Mouse (Mus musculus) inflammation-experienced regulatory T-cells, adult 6 months (primary cell): Measurements from ENCODE around the gene Slc6a16. TPM values are rescaled to one million over a fixed set of nuclear protein-coding genes. Genes with fewer than 3 reads are reported as not detected.
"Not testable (repeated sequence)": the region's sequence is repeated elsewhere in the genome, so short reads cannot be mapped to it uniquely, and the experiment has no call there.

Experiments
- ATAC-seq: one replicate; pipeline ENCODE4 v1.8.0; 2017
- polyA plus RNA-seq, 3 experiments: library from polyadenylated mRNA; unstranded; fragments of 100-300 nt; shearing (Covaris generic); gene quantifications; one replicate each; pipeline ENCODE4 v1.2.1; 2017

Gene Slc6a16
- polyA plus RNA-seq, 3 experiments from 2014 or later, result not detected

DNA sequence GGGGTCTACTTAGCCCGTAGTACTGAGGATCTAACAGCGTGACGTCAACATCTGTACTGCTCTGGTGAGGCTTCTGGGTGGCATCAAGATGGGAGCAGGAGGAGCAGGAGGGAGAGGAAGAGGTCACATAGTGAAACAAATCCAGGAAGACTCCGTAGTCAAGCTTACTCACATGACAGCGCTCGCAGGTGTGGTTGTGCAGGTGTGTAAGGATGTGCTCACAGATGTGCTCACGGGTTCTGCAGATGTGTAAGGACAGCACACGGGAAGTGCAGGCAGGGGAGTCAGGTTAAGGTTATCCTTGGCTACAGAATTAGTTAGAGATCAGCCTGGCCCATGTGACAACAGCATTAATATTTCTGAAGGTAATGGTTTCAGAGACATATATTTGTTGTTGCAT is 12.9 kb downstream of the Slc6a16 start:
- no peak for ATAC-seq

DNA sequence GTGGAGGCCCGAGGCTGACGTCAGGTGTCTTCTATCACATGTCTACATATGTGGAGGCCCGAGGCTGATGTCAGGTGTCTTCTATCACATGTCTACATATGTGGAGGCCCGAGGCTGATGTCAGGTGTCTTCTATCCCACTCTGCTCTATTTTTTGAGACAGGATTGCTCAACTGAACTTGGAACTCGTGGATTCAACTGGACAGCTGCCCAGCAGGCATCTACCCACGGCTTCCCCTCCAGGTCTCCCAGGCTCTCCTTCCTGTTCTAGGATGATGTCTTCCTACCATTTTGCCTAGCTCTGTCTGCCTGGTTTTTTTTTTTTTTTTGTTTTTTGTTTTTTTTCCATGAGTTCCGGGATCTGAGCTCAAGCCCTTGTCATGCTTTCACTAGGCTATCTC is 14.9 kb downstream of the Slc6a16 start:
- ATAC-seq, result not testable (repeated sequence)

DNA sequence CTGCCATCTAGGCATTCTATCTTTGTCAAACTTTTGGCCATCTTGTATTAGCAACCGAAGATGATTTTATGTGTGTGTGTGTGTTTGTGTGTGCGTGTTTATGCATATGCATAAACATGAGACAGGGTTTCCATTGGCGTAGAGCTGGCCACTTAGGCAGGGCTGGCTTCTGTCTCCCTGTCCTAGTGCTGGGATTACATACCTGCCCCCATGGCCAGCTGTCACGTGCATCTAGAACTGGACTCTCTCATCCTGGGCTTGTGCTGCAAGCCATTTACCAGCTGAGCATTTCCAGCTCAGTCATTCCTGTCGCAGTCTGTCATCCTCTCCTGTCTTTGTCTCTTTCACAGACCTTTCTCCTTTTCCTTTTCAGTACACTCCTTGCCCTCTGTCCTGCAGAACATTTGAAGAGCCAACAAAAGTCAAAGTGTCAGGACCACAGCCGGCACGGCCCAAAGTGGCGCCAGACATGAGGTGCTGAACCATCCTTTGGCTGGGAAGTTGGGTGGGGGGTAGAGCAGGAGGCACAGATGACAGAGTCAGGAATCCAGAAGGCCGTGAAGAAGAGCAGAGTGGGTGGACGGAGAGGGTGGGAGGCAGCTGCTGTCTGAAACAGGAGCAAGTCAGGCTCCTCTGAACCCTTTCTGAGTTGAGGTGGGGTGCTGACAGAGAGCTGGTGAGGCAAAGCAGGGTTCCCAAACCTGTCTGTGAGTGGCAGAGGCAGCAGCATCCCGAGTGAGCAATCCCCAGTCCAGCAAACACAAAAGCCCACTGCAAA is 16.4 kb downstream of the Slc6a16 start:
- ATAC-seq, result no peak

DNA sequence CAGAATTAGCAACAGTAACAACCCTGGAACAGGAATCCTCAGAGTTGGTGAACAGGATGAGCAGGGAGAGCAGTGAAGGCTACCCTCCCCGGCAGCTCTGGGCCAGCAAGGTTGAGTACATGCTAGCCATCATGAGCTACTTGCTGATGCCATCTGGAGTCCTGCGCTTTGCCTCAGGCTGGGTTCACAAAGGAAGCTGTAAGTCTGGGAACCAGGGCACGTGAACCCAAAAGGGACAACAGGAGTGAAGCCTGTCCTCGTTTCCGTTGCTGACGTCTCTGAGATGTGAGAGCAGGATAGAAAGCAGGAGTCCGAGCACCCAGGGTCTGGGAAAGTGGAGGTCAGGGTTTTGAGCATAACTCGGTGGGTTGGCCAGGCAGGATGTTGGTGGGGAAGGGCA is 18.4 kb downstream of the Slc6a16 start:
- no peak for ATAC-seq

DNA sequence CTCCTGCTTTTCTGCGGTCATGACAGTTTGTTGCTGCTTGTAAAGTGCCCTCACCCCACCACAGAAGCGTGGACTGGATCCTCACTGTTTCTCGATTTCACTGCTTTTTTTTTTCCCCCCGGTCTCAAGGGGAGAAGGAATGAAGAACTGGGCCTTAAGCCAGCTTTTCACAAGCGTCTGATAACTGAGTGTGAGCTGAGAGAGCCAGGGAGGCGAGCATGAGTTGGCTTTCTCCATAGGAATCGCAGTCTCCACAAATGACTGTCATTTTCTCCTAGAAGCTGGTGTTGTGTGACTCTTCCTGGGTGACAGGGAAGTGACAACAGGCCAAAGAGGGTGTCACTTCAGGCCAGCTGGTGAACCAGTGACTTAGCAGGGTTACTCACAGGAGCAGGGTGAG is 21.4 kb downstream of the Slc6a16 start:
- ATAC-seq, result no peak

DNA sequence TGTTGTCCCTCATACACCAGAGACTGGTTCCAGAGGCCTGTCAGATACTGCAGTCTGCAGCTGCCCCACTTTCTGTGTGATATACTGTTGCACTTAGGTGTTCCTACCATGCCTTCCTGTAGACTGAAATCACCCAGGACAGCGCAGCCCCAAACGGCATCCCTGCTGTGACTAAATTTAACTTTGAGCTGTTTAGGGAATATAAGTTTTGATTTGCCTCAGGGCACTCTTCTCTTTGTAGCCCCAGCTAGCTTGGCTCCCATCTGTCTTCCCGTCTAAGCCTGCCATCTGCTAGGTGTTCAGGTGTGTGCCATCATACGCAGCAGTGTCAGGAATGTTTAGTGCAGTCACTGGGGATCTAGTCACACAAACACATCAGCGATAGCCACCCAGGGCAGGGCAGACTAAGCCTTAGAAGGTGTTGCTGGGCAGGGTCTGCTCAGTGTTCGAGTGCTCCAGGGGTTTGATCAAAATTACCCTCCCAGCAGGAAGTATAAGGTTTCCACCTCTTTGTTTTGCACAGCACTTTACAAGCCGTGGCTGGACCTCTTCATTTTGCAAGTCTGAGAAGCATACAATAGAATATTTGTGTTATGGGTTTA is 22.2 kb downstream of the Slc6a16 start:
- no peak for ATAC-seq

DNA sequence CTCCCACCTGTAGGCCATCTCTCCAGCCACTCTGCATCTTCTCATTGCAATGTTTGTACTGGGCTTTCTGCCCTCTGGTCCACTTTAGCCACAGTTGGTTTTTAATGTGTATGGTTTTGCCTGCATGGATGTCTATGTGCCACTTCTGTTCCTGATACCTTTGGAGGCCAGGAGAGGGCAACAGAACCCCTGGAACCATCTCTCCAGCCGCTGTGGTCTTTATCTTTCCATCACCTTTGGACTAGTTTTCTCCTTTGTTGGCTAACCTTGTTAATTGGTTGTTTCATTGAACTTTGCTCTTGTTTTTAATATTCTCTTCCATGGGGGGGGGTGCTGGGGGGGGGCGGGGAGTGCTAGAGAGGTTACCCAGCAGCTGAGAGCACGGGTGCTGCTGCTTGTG is 23.5 kb downstream of the Slc6a16 start:
- no peak for ATAC-seq

DNA sequence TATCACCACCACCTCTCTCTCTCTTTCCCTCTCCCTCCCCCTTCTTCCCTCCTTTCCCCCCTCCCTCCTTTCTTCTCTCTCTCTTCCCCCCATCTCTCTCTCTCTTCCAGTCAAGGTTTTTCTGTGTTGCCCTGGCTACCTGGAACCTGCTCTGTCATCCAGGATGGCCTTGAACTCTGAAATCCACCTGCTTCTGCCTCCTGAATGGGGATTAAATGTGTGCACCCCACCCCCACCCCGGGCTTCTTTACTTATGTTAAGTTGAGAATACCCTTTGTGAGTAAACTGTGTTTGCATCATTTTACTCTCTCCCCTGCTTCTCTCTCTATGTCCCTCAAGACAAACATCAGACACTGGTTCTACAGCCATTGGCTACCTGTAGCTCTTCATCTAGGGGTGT is 24.6 kb downstream of the Slc6a16 start:
- ATAC-seq, result no peak

DNA sequence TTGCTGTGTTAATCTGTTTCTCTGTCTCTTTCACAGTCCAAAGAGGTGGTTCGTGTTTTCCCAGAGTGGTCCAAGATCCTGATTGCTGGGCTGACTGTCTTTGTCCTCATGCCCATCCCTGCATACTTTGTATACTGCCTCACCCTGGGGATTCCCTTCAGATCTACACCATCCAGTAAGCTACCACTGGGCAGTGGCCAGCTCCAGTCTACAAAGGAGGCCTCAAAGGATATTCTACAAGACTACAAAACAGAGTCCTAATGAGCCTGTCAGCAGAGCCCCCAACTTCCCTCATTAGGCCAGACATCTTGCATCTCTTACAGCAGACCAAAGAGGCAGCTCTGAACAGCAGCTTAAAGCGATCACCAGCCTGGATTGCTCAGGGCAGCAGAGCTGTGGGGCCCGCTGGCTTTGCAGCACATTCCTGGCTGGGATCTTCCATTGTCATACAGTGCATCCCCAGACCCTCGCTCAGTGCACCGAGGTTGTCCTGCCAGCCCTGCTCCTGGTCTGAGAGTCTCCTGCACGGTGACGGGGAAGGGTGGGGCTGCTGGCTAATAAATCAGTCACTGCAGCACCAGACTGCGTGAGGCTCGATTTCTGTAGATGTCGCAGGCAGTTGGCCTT is 32.0 kb downstream of the Slc6a16 start:
- ATAC-seq, result no peak

DNA sequence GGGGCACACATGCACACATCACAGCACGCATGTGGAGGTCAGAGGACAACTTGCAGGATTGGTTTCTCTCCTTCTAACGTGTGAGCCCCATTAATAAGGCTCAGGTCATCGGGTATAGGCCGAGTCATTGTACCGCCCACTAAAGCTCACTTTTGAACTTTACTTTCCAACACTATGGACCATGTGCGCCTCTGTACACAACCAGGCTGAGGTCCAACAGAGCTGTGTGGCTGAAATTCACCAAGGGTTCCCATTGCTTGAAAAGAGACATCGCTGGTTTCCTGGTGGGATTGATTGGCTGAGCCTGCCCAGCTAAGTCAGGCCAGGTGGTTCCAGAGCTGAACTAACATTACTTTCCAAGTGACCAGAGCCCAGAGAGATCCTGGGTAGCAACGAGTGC is 32.8 kb downstream of the Slc6a16 start:
- ATAC-seq, result no peak

DNA sequence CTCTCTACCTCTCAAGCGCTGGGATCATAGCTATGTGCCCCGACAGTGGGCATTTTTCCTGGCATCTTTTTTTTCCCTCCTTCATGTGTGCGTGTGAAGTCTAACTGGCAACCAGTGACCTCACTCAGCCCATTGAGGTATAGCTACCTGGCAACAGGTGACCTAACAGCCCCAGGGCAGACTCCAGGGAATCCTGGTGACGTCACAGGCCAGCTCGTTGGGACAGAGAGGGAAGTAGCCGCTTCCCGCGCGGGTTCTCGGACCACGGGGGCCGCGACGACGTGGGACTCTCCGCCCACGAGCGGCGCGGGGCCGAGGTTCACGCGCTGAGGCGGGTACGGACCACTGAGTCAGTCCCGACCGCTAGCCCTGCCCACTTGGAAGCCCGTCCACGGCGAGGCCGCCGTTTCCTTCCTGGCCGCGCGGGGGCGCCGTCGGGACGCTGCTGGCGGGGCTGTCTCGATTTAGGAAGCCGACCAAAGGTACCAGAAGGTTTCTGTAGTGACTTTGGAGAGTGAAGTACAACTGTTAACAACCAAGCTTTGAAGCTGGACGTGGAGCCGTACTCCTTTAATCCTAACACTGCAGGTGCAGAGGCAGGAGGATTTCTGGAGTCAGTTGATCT is 36.4 kb downstream of the Slc6a16 start, which contains the start of gene Slc6a21:
Gene Slc6a21, plus strand, starts transcription at position 378 of the 625 bp plus-strand sequence.
- ATAC-seq, result peak; percentile 75

DNA sequence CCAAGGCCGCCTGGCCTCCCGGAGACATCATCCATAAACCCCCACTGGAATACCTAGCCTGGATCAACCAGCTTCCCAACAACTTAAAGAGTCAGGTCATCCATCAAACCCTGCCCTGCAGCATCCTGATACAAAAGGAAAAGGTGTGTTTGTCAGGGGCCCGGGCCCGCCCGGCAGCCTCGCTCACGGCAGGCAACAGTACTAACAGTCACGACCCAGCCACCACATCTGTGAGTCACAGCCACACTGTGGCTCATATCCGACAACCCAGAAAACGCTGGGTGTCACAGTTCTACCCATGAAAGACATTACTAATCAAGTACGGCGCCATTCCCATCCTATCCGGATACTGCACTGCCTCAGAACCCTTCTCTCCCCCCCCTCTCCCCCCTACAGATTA is 45.6 kb downstream of the Slc6a16 start:
- ATAC-seq, result no peak

DNA sequence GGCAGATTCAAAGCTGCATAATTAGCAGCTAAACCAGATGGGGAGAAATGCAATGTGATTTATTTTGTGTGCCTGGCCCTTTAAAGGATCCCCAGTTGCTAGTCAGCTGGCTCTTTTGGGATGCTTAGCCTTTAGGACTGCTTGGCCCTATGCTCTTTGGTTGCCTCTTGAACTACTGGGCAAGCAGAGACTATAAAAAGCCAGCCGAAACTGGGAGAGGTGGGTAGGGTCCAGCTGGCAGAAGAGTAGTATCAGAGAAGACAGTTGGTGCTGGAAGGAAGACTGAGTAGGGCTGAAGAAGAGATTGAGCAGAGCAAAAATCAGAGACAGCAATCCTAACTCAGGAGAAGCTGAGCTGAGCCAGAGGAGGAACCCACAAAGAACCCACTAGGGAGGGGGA is 55.7 kb downstream of the Slc6a16 start:
- no peak for ATAC-seq

DNA sequence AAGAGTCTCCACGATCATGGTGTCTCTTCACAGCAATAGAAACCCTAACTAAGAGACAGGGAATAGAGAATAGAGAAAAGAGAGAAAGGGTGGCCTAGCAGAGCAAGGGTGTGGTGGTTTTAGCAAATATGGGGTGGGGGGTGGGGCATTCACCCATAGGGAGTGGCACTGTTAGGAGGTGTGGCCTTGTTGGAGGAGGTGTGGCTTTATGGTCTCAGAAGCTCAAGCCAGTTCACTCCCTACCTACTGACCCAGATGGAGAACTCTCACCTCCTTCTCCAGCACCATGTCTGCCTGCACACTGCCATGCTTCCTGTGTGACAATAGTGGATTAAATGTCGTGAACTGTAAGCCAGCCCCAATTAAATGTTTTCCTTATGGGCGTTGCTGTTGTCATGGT is 56.7 kb downstream of the Slc6a16 start:
- no peak for ATAC-seq

DNA sequence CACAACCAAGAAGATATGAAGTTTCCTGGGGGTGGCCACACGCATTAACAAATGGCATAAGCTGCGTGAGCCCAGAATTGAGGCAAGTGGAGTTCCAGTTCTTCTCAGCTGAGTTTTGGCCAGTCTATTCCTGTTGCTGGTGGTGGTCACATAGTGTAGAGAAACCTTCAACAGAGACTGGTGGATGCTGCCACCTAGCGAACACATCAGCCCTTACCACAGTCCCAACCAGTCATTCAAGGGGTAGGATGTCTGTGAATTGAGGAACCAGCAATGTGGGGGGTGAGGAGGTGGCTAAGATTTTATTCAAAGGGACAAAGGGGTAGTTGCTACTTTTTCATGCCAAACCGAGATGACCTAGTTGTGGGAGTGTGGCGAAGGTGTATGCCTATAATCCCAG is 58.9 kb downstream of the Slc6a16 start:
- peak; percentile 68 for ATAC-seq

DNA sequence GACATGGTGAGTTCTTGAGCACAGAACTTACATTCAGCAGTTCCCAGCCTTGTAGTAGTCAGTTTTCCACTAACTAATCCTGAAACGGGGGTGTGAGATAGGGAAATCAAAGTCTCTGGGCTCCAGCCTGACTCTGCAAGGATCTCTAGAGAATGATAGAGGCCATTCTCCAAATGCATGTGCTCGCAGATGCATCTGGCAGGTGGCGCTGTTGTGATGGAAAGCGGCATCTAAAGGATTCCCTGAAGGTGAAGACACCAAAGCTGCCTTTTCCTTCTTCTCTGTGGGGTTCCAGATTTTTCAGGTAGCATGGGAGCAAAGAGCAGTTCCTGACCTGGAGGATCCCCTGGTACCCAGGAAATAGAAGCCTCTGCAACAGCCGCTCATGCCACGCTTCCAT is 59.4 kb downstream of the Slc6a16 start:
- no peak for ATAC-seq

DNA sequence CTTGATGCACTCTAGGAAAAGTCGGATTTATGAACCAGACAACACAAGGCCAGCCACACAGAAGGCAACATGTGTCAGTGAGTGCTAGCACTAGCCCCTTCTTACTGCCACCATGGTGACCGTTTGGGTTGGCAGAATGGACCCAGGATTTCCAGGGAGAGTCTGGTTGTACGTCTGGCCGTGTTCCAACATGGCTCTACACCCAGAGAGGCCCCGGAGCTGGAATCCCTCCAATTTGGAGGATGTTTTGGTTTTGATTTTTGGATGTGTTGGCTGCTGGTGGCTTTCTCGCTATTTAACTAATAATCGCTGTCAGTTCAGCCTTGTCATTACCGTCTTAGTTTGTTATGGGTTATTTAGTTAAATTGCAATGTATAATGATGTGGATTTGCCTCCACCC is 61.7 kb downstream of the Slc6a16 start:
- no peak for ATAC-seq

DNA sequence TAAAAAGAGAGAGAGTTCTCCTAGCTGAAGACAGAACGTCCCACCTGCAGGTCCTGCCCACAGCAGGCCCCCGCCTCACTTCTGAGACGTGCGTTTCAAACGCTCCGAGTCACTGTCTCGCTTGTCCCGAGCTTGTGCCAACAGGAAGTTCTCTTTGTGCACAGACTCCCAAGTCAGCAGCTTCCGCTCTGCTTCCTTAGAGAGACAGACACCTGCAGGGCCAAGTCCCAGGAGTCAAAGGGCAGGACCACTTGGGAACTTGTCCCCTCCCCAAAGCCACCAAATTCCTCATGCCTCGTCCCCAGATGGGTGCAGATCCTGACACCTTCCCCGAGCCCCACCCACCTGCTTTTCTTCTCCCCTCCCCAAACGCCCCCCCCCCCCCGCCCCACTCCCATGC is 64.0 kb downstream of the Slc6a16 start:
- no peak for ATAC-seq

DNA sequence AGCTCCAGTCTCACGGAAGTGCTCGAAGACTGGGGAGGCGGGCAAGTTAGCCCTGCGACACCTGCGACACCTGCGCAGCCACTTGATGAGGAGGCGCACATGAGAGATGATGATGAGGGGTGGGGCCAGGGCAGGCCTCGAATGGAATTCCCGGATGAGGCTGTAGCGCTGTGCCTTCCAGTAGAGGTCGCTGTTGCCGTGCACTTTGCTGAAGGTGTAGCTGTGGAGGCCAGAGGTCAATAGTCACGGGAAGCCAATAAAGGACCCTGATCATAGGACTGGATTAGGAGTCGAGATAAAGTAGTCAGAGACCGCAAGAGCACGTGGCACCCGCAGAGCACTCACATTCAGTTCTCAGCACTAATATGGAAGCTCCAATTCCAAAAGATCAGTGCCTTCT is 64.4 kb downstream of the Slc6a16 start:
- no peak for ATAC-seq

DNA sequence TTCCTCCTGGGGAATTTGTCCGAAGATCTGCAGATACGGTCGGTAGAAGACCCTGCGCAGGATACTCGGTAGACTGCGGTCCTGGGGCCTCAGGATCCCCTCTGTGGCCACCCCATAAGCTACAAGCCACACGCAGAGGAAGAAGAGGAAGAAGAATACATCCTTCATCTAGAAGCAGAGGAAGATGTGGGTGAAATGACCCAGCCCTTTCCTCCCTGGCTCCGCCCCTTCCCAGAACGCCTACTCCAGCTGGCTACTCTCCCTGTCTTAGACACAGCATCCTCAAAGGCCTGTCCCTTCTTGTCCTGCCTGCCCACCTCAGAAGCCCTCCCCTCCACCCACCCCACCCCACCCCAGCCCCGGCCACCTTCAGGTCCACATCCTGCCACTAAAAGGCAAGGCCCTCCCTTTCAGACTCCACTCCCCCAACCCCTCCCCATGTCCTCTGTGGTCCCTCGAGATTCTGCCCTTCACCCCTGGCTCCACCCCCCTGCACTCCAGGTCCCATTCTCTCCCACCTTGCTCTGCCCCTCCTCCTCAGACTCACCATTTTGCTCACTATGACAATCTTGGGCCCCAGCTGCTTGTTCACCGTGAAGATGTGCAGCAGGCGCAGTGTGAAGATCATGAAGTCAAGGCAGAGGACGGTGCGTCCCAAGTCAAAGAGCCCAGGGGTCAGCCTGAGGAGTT is 67.8 kb downstream of the Slc6a16 start:
- peak; percentile 55 for ATAC-seq

DNA sequence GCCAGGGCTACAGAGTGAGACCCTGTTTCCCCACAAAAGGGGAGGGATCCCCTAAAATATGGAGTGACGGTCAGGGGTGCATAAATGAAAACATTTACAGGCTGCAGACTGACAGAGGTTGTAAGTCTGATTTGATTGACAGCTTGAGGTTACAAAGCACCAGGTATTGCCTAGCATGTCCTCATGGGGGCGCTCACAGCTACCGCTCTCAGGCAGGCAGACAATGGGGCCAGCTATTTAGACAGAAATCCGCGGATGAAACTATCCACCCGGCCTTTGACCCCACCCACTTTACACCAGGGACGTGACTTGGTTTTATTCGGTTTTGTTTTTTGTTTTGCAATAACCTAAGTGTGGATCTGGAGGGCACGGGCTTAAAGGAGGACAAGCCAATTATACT is 68.6 kb downstream of the Slc6a16 start:
- ATAC-seq, result peak; percentile 68

DNA sequence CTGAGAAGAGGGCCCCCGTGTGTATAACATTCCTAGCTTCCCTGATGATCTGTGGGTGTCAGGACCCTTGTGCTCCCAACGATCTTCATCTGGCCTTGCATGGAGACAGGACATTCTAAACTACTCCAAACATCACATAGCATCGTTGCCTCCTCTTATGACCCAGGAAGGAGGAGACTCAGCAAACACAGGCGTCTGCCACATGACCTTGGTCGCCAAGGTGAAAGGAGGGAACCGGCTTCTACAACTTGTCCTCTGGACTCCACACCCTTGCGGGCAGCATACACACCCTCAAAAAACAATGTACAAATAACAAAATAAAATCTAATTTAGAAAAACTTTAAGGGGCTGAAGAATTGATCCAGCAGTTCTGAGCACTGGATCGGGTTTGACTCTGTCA is 71.1 kb downstream of the Slc6a16 start:
- ATAC-seq, result no peak
